ENCODE assay signal across 10 mouse cellular contexts in the genomic region with DNA sequence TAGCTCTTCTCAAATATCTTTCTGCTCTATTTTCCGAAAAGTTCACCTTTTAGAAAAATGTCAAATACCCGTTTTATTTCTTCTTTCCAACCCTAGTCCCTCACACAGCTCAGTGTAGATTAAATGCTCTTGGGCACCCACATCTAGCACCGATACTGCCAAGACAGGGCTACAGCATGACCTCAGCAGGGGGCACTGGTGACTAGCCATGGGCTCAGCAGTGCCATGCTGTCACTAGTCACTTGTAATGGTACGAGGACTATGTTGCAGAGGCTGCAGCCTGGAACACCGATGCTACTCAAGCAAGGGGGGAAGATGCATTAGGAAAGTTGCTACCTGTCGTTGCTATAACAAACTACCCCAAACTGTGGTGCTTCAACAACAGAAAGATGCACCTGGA.
DNase-seq lines count a peak whose midpoint lies in the region; ATAC-seq and TF ChIP-seq lines count a peak whose summit lies in the region.
"Had no signal": no experiment of that assay in that cellular context is flagged by ENCODE, and none has a peak within 500 bp of the region (broad histone marks: within the 10 kb centered on the region; RNA-seq: fewer than 3 reads in every experiment).

No protein-coding gene starts in this region.

- H3K4me3 ChIP-seq in gastrocnemius, adult 2 months = no peak overlapping the region
- no peak overlapping the region for H3K4me3 ChIP-seq in midbrain, postnatal 0 days (ENCODE audit: low read depth, low read length)
- no peak overlapping the region for H3K4me3 ChIP-seq in midbrain, embryonic 13.5 days (replicated peaks)

- no peak overlapping the region for H3K9ac ChIP-seq in midbrain, postnatal 0 days (replicated peaks; ENCODE audit: low read length, poor library complexity, severe bottlenecking)
- H3K9ac ChIP-seq in midbrain, embryonic 13.5 days (replicated peaks) = no peak overlapping the region

- no peak for ATAC-seq in midbrain, postnatal 0 days (ENCODE audit: low FRiP score)
- ATAC-seq in midbrain, embryonic 13.5 days = no peak

- TF ChIP-seq CTCF in gastrocnemius, adult 2 months (IDR thresholded peaks at IDR 0.05) = peak; percentile 54
- peak; percentile 33 for TF ChIP-seq CTCF in midbrain, postnatal 0 days (IDR thresholded peaks at IDR 0.05)

- H3K4me2 ChIP-seq in midbrain, postnatal 0 days (ENCODE audit: low read depth, low read length, poor library complexity, severe bottlenecking) = no peak overlapping the region
- H3K4me2 ChIP-seq in midbrain, embryonic 13.5 days (replicated peaks) = no peak overlapping the region

- intact Hi-C loops in gastrocnemius, adult 2 months (cut with DNase I) = loop anchor here (5.0 to 10.0 kb wide), 2 partner anchors 180 to 253 kb away; partner anchors contain the start of gene Irs2

- H3K27me3 ChIP-seq in midbrain, postnatal 0 days (ENCODE audit: insufficient read depth, low read length) = no peaks in the 10 kb centered on the region
- no peaks in the 10 kb centered on the region for H3K27me3 ChIP-seq in midbrain, embryonic 13.5 days

- no peak overlapping the region for H3K27ac ChIP-seq in gastrocnemius, adult 2 months
- no peak overlapping the region for H3K27ac ChIP-seq in midbrain, postnatal 0 days (ENCODE audit: low read depth, low read length)
- no peak overlapping the region for H3K27ac ChIP-seq in midbrain, embryonic 13.5 days

- peak; percentile 53 for DNase-seq in gastrocnemius, adult 2 months
- no peak for DNase-seq in gastrocnemius, adult 8-10 months (ENCODE audit: low spot score in 2 of 2)
- no peak for DNase-seq in midbrain, postnatal 0 days (ENCODE audit: low spot score)
- peak; percentile 41 for DNase-seq in kidney, adult 9 months
- peak; percentile 56 to 58 for DNase-seq in spleen, postnatal 36 days (ENCODE audit: low spot score in 2 of 2)
- no peak for DNase-seq in embryo, embryonic 9.5 days (ENCODE audit: extremely low spot score)
- no peak for DNase-seq in cerebellum, adult 9-10 months
- DNase-seq: midbrain, embryonic 14.5 days had no signal

- WGBS in midbrain, postnatal 0 days = 90% methylated on average over 6 of the region's 6 CpGs
- 92% methylated on average over 6 of the region's 6 CpGs for WGBS in midbrain, embryonic 13.5 days

- no peaks in the 10 kb centered on the region for H3K9me3 ChIP-seq in midbrain, postnatal 0 days (ENCODE audit: low read length)
- H3K9me3 ChIP-seq in midbrain, embryonic 13.5 days = no peaks in the 10 kb centered on the region
- H3K9me3 ChIP-seq: G1E had no signal

- H3K36me3 ChIP-seq in midbrain, postnatal 0 days (ENCODE audit: insufficient read depth, low read length) = no peaks in the 10 kb centered on the region
- no peaks in the 10 kb centered on the region for H3K36me3 ChIP-seq in midbrain, embryonic 13.5 days
- H3K36me3 ChIP-seq: G1E had no signal

- no peaks in the 10 kb centered on the region for H3K4me1 ChIP-seq in midbrain, postnatal 0 days (ENCODE audit: insufficient read depth, low read length)
- H3K4me1 ChIP-seq in midbrain, embryonic 13.5 days (replicated peaks) = no peaks in the 10 kb centered on the region

Comparison
In these comparisons a context has a peak if more than half of its experiments do, and no peak if none do; other contexts are left out.
1. DNase-seq: peak in gastrocnemius, adult 2 months (single experiment), kidney, adult 9 months (single experiment) and spleen, postnatal 36 days (2 of 2); none in gastrocnemius, adult 8-10 months (0 of 2), midbrain, postnatal 0 days (single experiment), embryo, embryonic 9.5 days (single experiment) and cerebellum, adult 9-10 months (single experiment).